Mouse (Mus musculus) bone marrow, adult 2 months (tissue): ENCODE measurements around the gene Gm5475. TPM values are rescaled to one million over a fixed set of nuclear protein-coding genes. Genes with fewer than 3 reads are reported as not detected.
A peak's percentile ranks its signal among the peaks of the same experiment; 100 is the strongest.
"Not testable (repeated sequence)": the region's sequence is repeated elsewhere in the genome, so short reads cannot be mapped to it uniquely, and the experiment has no call there.

Source experiments
- H3K27ac ChIP-seq: fragments of 200-500 bp; 2 replicates; pipeline ENCODE4 v1.5.1; 2012; ENCODE audit warnings: low read depth, mild to moderate bottlenecking, control low read depth, inconsistent platforms, low read length; ENCODE audit not compliant: control insufficient read depth, poor library complexity, insufficient read depth
- H3K4me1 ChIP-seq: fragments of 200-500 bp; 2 replicates; pipeline ENCODE4 v1.6.1; 2011; ENCODE audit warnings: low read length; ENCODE audit not compliant: control insufficient read depth, insufficient read depth
- H3K4me3 ChIP-seq: fragments of 200-500 bp; replicated peaks from 2 replicates; pipeline ENCODE3; 2011; ENCODE audit warnings: mild to moderate bottlenecking, low read depth, low read length, control low read depth; ENCODE audit not compliant: control insufficient read depth
- CTCF ChIP-seq: fragments of 200-500 bp; IDR thresholded peaks from 2 replicates; pipeline ENCODE4 v1.5.1; 2011; ENCODE audit warnings: low read length, control low read depth; ENCODE audit not compliant: control insufficient read depth, insufficient read depth
- POLR2A ChIP-seq: fragments of 200-500 bp; IDR thresholded peaks from 2 replicates; pipeline ENCODE4 v1.6.1; 2011; ENCODE audit warnings: low read depth, mild to moderate bottlenecking, control low read depth, low read length, borderline replicate concordance; ENCODE audit not compliant: control insufficient read depth
- WGBS: fragments of 180-500 bp; shearing (Covaris S2); methylation state at CpG from one replicate; pipeline ENCODE4 v1.1.7; 2018; 5-methylcytosine and 5-hydroxymethylcytosine counted together
- polyA plus RNA-seq: library from polyadenylated mRNA; stranded (reverse); fragments of >200 nt; gene quantifications from 2 replicates; pipeline ENCODE4 v1.2.4, GENCODE M21; 2011; ENCODE audit warnings: low replicate concordance; ENCODE audit not compliant: missing spikeins, insufficient read depth, insufficient read length

Gm5475 gene
- not detected in 2 replicates for polyA plus RNA-seq

- Histone ChIP-seq H3K4me3 (peak within 1 kb of the TSS; percentile 64), H3K27ac (peak within 1 kb of the TSS; percentile 61)
- 46% methylated on average over 3 of the region's 3 CpGs for WGBS
- H3K4me1 ChIP-seq = not testable (repeated sequence)
Observed at GRCm38 (mm10) chr15:100421758-100422197, at the start of gene Gm5475. Gene Gm5475, plus strand, starts transcription at chr15:100422147.

- no peak overlapping the region for H3K27ac ChIP-seq
- WGBS = 42% methylated on average over 5 of the region's 5 CpGs
- TF ChIP-seq POLR2A (no peak), CTCF (no peak)
- no peak overlapping the region for H3K4me3 ChIP-seq
- no peaks in the 10 kb centered on the region for H3K4me1 ChIP-seq
Observed at GRCm38 (mm10) chr15:100375066-100375465, 46.9 kb upstream of the Gm5475 start.

- H3K27ac ChIP-seq, H3K4me3 ChIP-seq: not testable (repeated sequence)
- WGBS = 49% methylated on average over 4 of the region's 9 CpGs
Observed at GRCm38 (mm10) chr15:100377847-100378505, 44.0 kb upstream of the Gm5475 start.

DNA sequence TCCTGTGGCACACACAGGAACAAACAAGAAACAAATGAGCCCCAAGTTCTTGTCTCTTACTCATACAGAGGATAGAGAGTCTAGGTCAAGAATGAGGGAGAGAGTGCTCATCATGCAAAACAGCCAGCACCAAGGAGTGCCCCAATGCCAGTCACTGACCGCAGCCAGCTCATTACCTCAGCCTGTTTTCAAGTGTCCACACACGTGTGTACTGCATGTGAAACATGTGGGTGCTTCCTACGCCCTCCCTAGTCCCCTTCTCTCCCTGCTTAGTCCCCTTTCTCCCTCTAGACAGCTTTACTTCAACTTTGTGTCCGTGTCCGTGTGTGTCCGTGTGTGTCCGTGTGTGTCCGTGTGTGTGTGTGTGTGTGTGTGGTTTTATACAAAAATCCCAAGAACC lies 42.3 kb upstream of the Gm5475 start:
- 91% methylated on average over 8 of the region's 8 CpGs for WGBS
- Histone ChIP-seq H3K27ac (no peak overlapping the region), H3K4me1 (no peaks in the 10 kb centered on the region), H3K4me3 (no peak overlapping the region)
- no peak for TF ChIP-seq CTCF
- TF ChIP-seq POLR2A = no peak

More at GRCm38 (mm10) chr15:100377847-100378505, 44.0 kb upstream of the Gm5475 start:
- not testable (repeated sequence) for H3K4me1 ChIP-seq

DNA sequence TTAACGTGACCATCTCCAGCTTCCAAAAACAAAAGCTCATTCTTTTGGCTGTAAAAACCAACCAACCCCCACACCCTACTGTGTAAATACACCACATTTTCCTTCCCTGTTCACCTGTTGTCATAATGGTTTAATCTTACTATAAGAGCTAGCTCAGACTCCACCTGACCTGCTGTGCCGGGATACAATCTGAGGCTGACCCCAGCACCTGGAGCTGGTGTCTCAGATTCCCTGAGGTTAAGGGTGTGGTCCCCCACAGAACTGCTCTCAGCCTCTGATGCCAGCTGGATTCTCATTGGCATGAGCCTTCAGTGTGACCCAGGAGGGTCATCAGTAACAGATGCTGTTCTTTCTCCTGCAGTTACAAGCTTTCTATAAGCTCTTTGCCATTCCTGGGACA lies 41.8 kb upstream of the Gm5475 start:
- Histone ChIP-seq H3K4me3 (no peak overlapping the region), H3K27ac (no peak overlapping the region), H3K4me1 (no peaks in the 10 kb centered on the region)
- no peak for TF ChIP-seq CTCF
- TF ChIP-seq POLR2A = no peak
- 83% methylated on average over 2 of the region's 2 CpGs for WGBS

DNA sequence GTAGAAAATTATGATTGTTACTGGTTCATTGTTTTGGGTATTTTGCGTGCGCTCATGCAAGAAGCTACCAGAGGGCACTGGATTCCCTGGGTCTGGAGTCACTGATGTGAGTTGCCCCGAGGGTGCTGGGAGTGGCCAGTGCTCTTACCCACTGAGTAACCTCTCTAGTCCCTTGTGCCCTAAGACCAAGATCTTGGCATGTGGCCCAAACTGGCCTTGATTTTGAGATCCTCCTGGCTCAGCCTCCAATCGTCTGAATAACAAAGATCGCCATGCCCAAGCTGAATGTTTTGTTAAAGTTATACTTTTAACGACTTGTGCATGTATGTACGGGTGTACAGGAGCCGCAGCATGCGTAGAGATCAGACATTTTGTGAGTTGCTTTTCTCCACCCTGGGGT lies 36.2 kb upstream of the Gm5475 start:
- Histone ChIP-seq H3K4me1 (no peaks in the 10 kb centered on the region), H3K27ac (no peak overlapping the region), H3K4me3 (no peak overlapping the region)
- WGBS = 87% methylated on average over 9 of the region's 9 CpGs
- TF ChIP-seq POLR2A = no peak
- TF ChIP-seq CTCF = no peak

- Histone ChIP-seq H3K27ac (no peak overlapping the region), H3K4me3 (no peak overlapping the region), H3K4me1 (no peaks in the 10 kb centered on the region)
- WGBS = 83% methylated on average over 17 of the region's 17 CpGs
- TF ChIP-seq CTCF (no peak), POLR2A (no peak)
Observed at GRCm38 (mm10) chr15:100387544-100388223, 34.3 kb upstream of the Gm5475 start.

- Histone ChIP-seq H3K4me3 (no peak overlapping the region), H3K4me1 (no peaks in the 10 kb centered on the region)
- WGBS = 18% methylated on average over 16 of the region's 16 CpGs
Observed at GRCm38 (mm10) chr15:100388224-100388835, 33.6 kb upstream of the Gm5475 start.

More at GRCm38 (mm10) chr15:100388224-100388835, 33.6 kb upstream of the Gm5475 start:
- no peak overlapping the region for H3K27ac ChIP-seq
- TF ChIP-seq POLR2A = no peak
- TF ChIP-seq CTCF = no peak
